Mouse (Mus musculus): ENCODE results near the gene Rarres2. TPM values are rescaled to one million over a fixed set of nuclear protein-coding genes. Genes with fewer than 3 reads are reported as not detected.
"Not testable (repeated sequence)": the region's sequence is repeated elsewhere in the genome, so short reads cannot be mapped to it uniquely, and the experiment has no call there.

Rarres2 gene
- total RNA-seq, 2 experiments from 2014 or later = 11.4 to 16.0 TPM

DNA sequence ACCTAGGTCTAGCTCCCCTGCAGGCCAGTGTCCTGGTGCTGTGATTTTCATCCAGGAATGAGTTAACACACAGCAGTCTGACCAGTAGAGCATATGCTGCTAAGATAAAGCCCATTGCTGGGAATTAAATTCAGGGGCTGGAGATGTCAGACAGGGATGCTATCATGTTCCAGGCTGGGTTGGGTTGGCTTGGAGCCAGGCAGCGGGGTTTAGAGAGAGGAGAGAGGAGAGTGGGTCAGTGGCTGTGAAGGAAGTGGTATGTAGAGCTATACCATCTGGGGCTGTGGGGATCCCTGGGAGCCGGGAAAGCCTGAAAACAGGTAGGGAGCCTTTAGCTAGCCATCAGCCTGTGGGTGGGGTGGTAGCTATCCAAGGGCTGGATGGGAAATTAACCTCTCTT lies 41.7 kb downstream of the Rarres2 start:
- no peak for DNase-seq (ENCODE audit: low spot score in 2 of 2)
- Histone ChIP-seq H3K4me3 (no peak overlapping the region), H3K27ac (no peak overlapping the region)
- TF ChIP-seq CTCF (conservative IDR thresholded peaks at IDR 0.05) = no peak

DNA sequence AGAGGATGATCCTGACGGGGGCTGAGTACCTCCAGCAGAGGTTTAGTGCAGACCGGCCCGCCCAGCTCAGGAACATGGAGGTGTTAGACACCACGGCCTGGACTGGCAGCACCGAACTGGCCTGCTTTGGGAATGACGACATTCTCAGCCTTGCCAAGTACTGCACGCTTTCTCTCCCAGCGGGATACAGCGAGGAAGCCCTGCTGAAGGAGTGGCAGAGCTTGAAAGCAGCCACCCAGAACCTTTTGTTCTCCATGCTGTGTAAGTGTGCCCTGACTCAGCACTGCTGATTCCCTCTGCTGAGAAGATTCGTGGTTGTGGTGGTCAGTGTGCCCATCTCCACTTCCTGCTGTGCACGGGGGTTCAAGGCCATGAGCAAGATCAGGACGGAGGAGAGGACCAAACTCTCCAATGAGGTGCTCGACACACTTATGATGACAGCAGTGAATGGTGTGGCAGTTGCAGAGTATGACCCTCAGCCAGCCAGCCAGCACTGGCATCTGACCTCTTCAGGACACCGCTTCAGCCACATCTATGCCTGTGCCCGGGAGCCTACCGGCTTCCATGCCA lies 42.6 kb downstream of the Rarres2 start:
- Histone ChIP-seq H3K4me3 (no peak overlapping the region), H3K27ac (no peak overlapping the region)
- TF ChIP-seq CTCF (conservative IDR thresholded peaks at IDR 0.05) = no peak
- no peak for DNase-seq (ENCODE audit: low spot score in 2 of 2)

- H3K4me3 ChIP-seq = no peak overlapping the region
- no peak for TF ChIP-seq CTCF (conservative IDR thresholded peaks at IDR 0.05)
- DNase-seq (ENCODE audit: low spot score in 2 of 2) = no peak
- no peak overlapping the region for H3K27ac ChIP-seq
These were observed 43.3 kb downstream of the Rarres2 start for GRCm38 (mm10) chr6:48529261-48529660.

GRCm38 (mm10) chr6:48527901-48528300 lies 44.7 kb downstream of the Rarres2 start:
- DNase-seq (ENCODE audit: low spot score in 2 of 2) = no peak
- no peak overlapping the region for H3K27ac ChIP-seq
- TF ChIP-seq CTCF (conservative IDR thresholded peaks at IDR 0.05) = no peak
- H3K4me3 ChIP-seq = no peak overlapping the region

- H3K4me3 ChIP-seq; H3K27ac ChIP-seq; DNase-seq (ENCODE audit: low spot score in 2 of 2): not testable (repeated sequence)
These were observed 47.7 kb downstream of the Rarres2 start for GRCm38 (mm10) chr6:48524882-48525281.

Other genes starting within 250 kb of the Rarres2 start
- 10 to 100 TPM; 42.9 to 49.3 TPM for gene Krba1, start 177.2 kb downstream of the Rarres2 start, total RNA-seq (2021)
- 10 to 100 TPM; 20.2 to 25.8 TPM for gene Zfp467, start 127.0 kb downstream of the Rarres2 start, total RNA-seq (2021)
- gene Sspo, start 124.6 kb downstream of the Rarres2 start, total RNA-seq (2021) = 1 to 10 TPM in 1 of 2 experiments, under 1 TPM in 1; 0.92 to 1.5 TPM
- 100 to 1,000 TPM; 443 to 456 TPM for gene Atp6v0e2, start 35.2 kb downstream of the Rarres2 start, total RNA-seq (2021)
- gene Lrrc61, start 18.0 kb downstream of the Rarres2 start, total RNA-seq (2021) = 10 to 100 TPM; 36.6 to 40.9 TPM
- gene Gm45021, start 16.8 kb upstream of the Rarres2 start, total RNA-seq (2021) = not detected
- gene Repin1, start 21.1 kb upstream of the Rarres2 start, total RNA-seq (2021) = 10 to 100 TPM; 48.6 to 53.1 TPM
- not detected for gene Gm44965, start 21.2 kb upstream of the Rarres2 start, total RNA-seq (2021)
- 10 to 100 TPM in 1 of 2 experiments, 1 to 10 TPM in 1; 7.9 to 10.4 TPM for gene Zfp775, start 29.3 kb upstream of the Rarres2 start, total RNA-seq (2021)
- gene AI854703, start 54.0 kb upstream of the Rarres2 start, total RNA-seq (2021) = 10 to 100 TPM; 12.7 to 13.4 TPM
- gene Gimap8, start 74.4 kb upstream of the Rarres2 start, total RNA-seq (2021) = under 1 TPM; 0.81 to 0.97 TPM
- gene Gimap9, start 103.3 kb upstream of the Rarres2 start, total RNA-seq (2021) = under 1 TPM; 0.42 to 0.44 TPM
- gene Gimap4, start 111.8 kb upstream of the Rarres2 start, total RNA-seq (2021) = not detected
- 1 to 10 TPM; 4.2 to 5.5 TPM for gene Gimap6, start 135.4 kb upstream of the Rarres2 start, total RNA-seq (2021)
- not detected for gene Gm28053, start 145.8 kb upstream of the Rarres2 start, total RNA-seq (2021)
- not detected for gene Gimap7, start 145.8 kb upstream of the Rarres2 start, total RNA-seq (2021)
- 1 to 10 TPM; 1.5 to 3.9 TPM for gene Gimap1, start 166.3 kb upstream of the Rarres2 start, total RNA-seq (2021)
- 1 to 10 TPM in 1 of 2 experiments, under 1 TPM in 1; 0.74 to 1.5 TPM for gene Gimap5, start 173.4 kb upstream of the Rarres2 start, total RNA-seq (2021)
- not detected for gene Gimap3, start 198.1 kb upstream of the Rarres2 start, total RNA-seq (2021)